Mouse (Mus musculus): ENCODE results near the gene C1ra. TPM values are rescaled to one million over a fixed set of nuclear protein-coding genes. Genes with fewer than 3 reads are reported as not detected.
"Not testable (repeated sequence)": the region's sequence is repeated elsewhere in the genome, so short reads cannot be mapped to it uniquely, and the experiment has no call there.

Gene C1ra
- polyA plus RNA-seq, 1 experiment: 1.9 TPM

DNA sequence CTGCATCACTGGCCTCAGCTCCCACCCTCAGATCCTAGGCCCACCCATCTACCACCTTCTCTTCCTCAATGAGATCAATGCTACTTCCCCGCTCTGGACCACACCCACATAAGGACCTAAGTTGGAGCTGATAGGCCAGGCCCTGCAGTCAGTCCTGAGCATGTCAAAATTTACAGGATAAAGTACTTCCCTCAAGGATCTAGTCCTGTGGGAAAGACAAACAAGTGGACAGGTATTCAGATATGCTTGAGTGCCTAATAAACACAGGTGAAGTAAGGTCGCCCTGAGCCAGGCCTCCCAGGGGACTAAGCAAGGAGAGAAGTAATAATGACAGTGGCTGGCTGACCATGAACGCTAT, 32.7 kb upstream of the C1ra start:
- no peak for TF ChIP-seq MYOD1 (IDR thresholded peaks at IDR 0.05; ENCODE audit: control insufficient read depth in 1 of 3, insufficient read length in 2 of 3, low read depth in 2 of 3)
- no peak for TF ChIP-seq TCF3 (IDR thresholded peaks at IDR 0.05; ENCODE audit: insufficient read length, low read depth)
- no peak for TF ChIP-seq USF1 (IDR thresholded peaks at IDR 0.05; ENCODE audit: low read depth)
- TF ChIP-seq MYOG (IDR thresholded peaks at IDR 0.05; ENCODE audit: control insufficient read depth in 1 of 3, insufficient read depth in 1 of 3, insufficient read length in 2 of 3, low read depth in 2 of 3): no peak
- no peak for TF ChIP-seq SRF (IDR thresholded peaks at IDR 0.05; ENCODE audit: control insufficient read depth, insufficient read length, low read depth)
- no peak for TF ChIP-seq POLR2A (IDR thresholded peaks at IDR 0.05; ENCODE audit: insufficient read length, low read depth)
- no peak for TF ChIP-seq MAX (IDR thresholded peaks at IDR 0.05; ENCODE audit: low read depth)
- no peak for TF ChIP-seq CEBPB (IDR thresholded peaks at IDR 0.05; ENCODE audit: insufficient read depth, poor library complexity, severe bottlenecking)
- Histone ChIP-seq H3K79me2 (ENCODE audit: control insufficient read depth, insufficient read depth) (no peaks in the 10 kb centered on the region), H3K4me2 (ENCODE audit: low read depth) (no peak overlapping the region), H3ac (ENCODE audit: control insufficient read depth, insufficient read length) (no peak overlapping the region), H3K36me3 (ENCODE audit: control insufficient read depth, insufficient read depth) (no peaks in the 10 kb centered on the region), H3K27me3 (ENCODE audit: control insufficient read depth, insufficient read depth, insufficient read length) (no peaks in the 10 kb centered on the region), H3K4me3 (no peak overlapping the region)

- H3K79me2 ChIP-seq (ENCODE audit: control insufficient read depth, insufficient read depth): no peaks in the 10 kb centered on the region
- H3K27me3 ChIP-seq (ENCODE audit: control insufficient read depth, insufficient read depth, insufficient read length): no peaks in the 10 kb centered on the region
- no peak for TF ChIP-seq SRF (IDR thresholded peaks at IDR 0.05; ENCODE audit: control insufficient read depth, insufficient read length, low read depth)
- no peak for TF ChIP-seq TCF12 (IDR thresholded peaks at IDR 0.05; ENCODE audit: insufficient read depth, poor library complexity, severe bottlenecking)
- TF ChIP-seq MAX (IDR thresholded peaks at IDR 0.05; ENCODE audit: low read depth): no peak
- no peak for TF ChIP-seq USF1 (IDR thresholded peaks at IDR 0.05; ENCODE audit: low read depth)
- TF ChIP-seq REST (IDR thresholded peaks at IDR 0.05; ENCODE audit: insufficient read depth, insufficient read length): no peak
- TF ChIP-seq MYOG (IDR thresholded peaks at IDR 0.05; ENCODE audit: control insufficient read depth in 1 of 3, insufficient read depth in 1 of 3, insufficient read length in 2 of 3, low read depth in 2 of 3): no peak
- TF ChIP-seq E2F4 (IDR thresholded peaks at IDR 0.05; ENCODE audit: insufficient read depth): no peak
- TF ChIP-seq MYOD1 (IDR thresholded peaks at IDR 0.05; ENCODE audit: control insufficient read depth in 1 of 3, insufficient read length in 2 of 3, low read depth in 2 of 3): no peak
- no peak for TF ChIP-seq TCF3 (IDR thresholded peaks at IDR 0.05; ENCODE audit: insufficient read length, low read depth)
- no peaks in the 10 kb centered on the region for H3K36me3 ChIP-seq (ENCODE audit: control insufficient read depth, insufficient read depth)
- no peak overlapping the region for H3K4me3 ChIP-seq
- H3K4me2 ChIP-seq (ENCODE audit: low read depth): no peak overlapping the region
- H3ac ChIP-seq (ENCODE audit: control insufficient read depth, insufficient read length): no peak overlapping the region
Measured at GRCm38 (mm10) chr6:124480295-124480694, 31.9 kb upstream of the C1ra start.

GRCm38 (mm10) chr6:124481571-124481970, 30.6 kb upstream of the C1ra start:
- Histone ChIP-seq H3K79me2 (ENCODE audit: control insufficient read depth, insufficient read depth) (no peaks in the 10 kb centered on the region), H3K4me3 (no peak overlapping the region), H3K27me3 (ENCODE audit: control insufficient read depth, insufficient read depth, insufficient read length) (no peaks in the 10 kb centered on the region), H3ac (ENCODE audit: control insufficient read depth, insufficient read length) (no peak overlapping the region), H3K4me2 (ENCODE audit: low read depth) (no peak overlapping the region), H3K36me3 (ENCODE audit: control insufficient read depth, insufficient read depth) (no peaks in the 10 kb centered on the region)
- no peak for TF ChIP-seq POLR2AphosphoS2 (IDR thresholded peaks at IDR 0.05; ENCODE audit: insufficient read length, low read depth)
- TF ChIP-seq MAX (IDR thresholded peaks at IDR 0.05; ENCODE audit: low read depth): no peak
- no peak for TF ChIP-seq SRF (IDR thresholded peaks at IDR 0.05; ENCODE audit: control insufficient read depth, insufficient read length, low read depth)
- no peak for TF ChIP-seq USF1 (IDR thresholded peaks at IDR 0.05; ENCODE audit: low read depth)

DNA sequence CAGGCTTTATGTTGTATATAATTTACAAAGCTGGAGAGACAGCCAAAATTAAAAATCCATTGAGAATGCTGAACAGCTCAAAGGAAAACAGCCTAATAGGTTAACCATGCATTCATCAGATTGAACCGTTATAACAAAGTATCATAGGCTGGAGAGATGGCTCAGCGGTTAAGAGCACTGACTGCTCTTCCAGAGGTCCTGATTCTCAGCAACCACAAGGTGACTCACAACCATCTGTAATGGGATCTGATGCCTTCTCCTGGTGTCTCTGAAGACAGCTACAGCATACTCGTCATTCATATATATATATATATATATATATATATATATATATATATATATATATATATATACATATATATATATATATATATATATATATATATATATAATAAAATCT, 28.4 kb upstream of the C1ra start:
- H3K4me2 ChIP-seq (ENCODE audit: low read depth): peak overlapping the region; percentile 90
- H3ac ChIP-seq (ENCODE audit: control insufficient read depth, insufficient read length); H3K36me3 ChIP-seq (ENCODE audit: control insufficient read depth, insufficient read depth): not testable (repeated sequence)

GRCm38 (mm10) chr6:124484851-124485250, 27.4 kb upstream of the C1ra start:
- H3K4me2 ChIP-seq (ENCODE audit: low read depth): peak overlapping the region; percentile 90
- H3K4me3 ChIP-seq: no peak overlapping the region
- H3K27me3 ChIP-seq (ENCODE audit: control insufficient read depth, insufficient read depth, insufficient read length): no peaks in the 10 kb centered on the region
- no peak for TF ChIP-seq E2F4 (IDR thresholded peaks at IDR 0.05; ENCODE audit: insufficient read depth)
- no peak for TF ChIP-seq MAX (IDR thresholded peaks at IDR 0.05; ENCODE audit: low read depth)
- 0 out of 2 replicates have a peak, but pooled peaks have one; percentile 2 for TF ChIP-seq CEBPB (IDR thresholded peaks at IDR 0.05; ENCODE audit: insufficient read depth, poor library complexity, severe bottlenecking)
- no peak overlapping the region for H3ac ChIP-seq (ENCODE audit: control insufficient read depth, insufficient read length)
- H3K79me2 ChIP-seq (ENCODE audit: control insufficient read depth, insufficient read depth): no peaks in the 10 kb centered on the region
- no peaks in the 10 kb centered on the region for H3K36me3 ChIP-seq (ENCODE audit: control insufficient read depth, insufficient read depth)

More for the DNA sequence above, 28.4 kb upstream of the C1ra start:
- not testable (repeated sequence) for H3K27me3 ChIP-seq (ENCODE audit: control insufficient read depth, insufficient read depth, insufficient read length); H3K79me2 ChIP-seq (ENCODE audit: control insufficient read depth, insufficient read depth); H3K4me3 ChIP-seq

- Histone ChIP-seq H3K4me2 (ENCODE audit: low read depth) (peak overlapping the region; percentile 90), H3K79me2 (ENCODE audit: control insufficient read depth, insufficient read depth) (no peaks in the 10 kb centered on the region), H3ac (ENCODE audit: control insufficient read depth, insufficient read length) (no peak overlapping the region), H3K4me3 (no peak overlapping the region), H3K27me3 (ENCODE audit: control insufficient read depth, insufficient read depth, insufficient read length) (no peaks in the 10 kb centered on the region), H3K36me3 (ENCODE audit: control insufficient read depth, insufficient read depth) (no peaks in the 10 kb centered on the region)
- no peak for TF ChIP-seq TCF3 (IDR thresholded peaks at IDR 0.05; ENCODE audit: insufficient read length, low read depth)
- no peak for TF ChIP-seq USF1 (IDR thresholded peaks at IDR 0.05; ENCODE audit: low read depth)
Measured at GRCm38 (mm10) chr6:124485414-124486144, 26.6 kb upstream of the C1ra start.

All from myocyte (in vitro differentiated cells).